ENCODE assay signal across 24 mouse cellular contexts in genomic region chr3:96056031-96056430, GRCm38 (mm10). TPM values are rescaled to one million over a fixed set of nuclear protein-coding genes. Genes with fewer than 3 reads are reported as not detected.
DNase-seq lines count a peak whose midpoint lies in the region; ATAC-seq and TF ChIP-seq lines count a peak whose summit lies in the region.
"Had no signal": no experiment of that assay in that cellular context is flagged by ENCODE, and none has a peak within 500 bp of the region (broad histone marks: within the 10 kb centered on the region; RNA-seq: fewer than 3 reads in every experiment).

No protein-coding gene starts in this region.

- no peaks in the 10 kb centered on the region for H3K27me3 ChIP-seq in embryonic facial prominence, embryonic 13.5 days
- H3K27me3 ChIP-seq in embryonic facial prominence, embryonic 10.5 days (replicated peaks; ENCODE audit: low read depth, poor library complexity, severe bottlenecking): no peaks in the 10 kb centered on the region
- no peaks in the 10 kb centered on the region for H3K27me3 ChIP-seq in hindbrain, embryonic 13.5 days
- no peaks in the 10 kb centered on the region for H3K27me3 ChIP-seq in hindbrain, embryonic 14.5 days (ENCODE audit: control insufficient read depth, insufficient read depth, low read length)
- H3K27me3 ChIP-seq in liver, embryonic 12.5 days (replicated peaks): no peaks in the 10 kb centered on the region
- H3K27me3 ChIP-seq in liver, postnatal 0 days (ENCODE audit: insufficient read depth, low read length): no peaks in the 10 kb centered on the region
- H3K27me3 ChIP-seq: embryonic facial prominence, embryonic 15.5 days; forebrain, embryonic 12.5 days; heart, embryonic 12.5 days; hindbrain, embryonic 12.5 days; Patski had no signal

- peaks cover 15% of the 10 kb centered on the region; the same call in 1 of the 2 replicates for H3K36me3 ChIP-seq in embryonic facial prominence, embryonic 13.5 days
- peaks cover 11% of the 10 kb centered on the region; the same call in 1 of the 2 replicates for H3K36me3 ChIP-seq in embryonic facial prominence, embryonic 10.5 days (replicated peaks)
- peaks cover 18% of the 10 kb centered on the region for H3K36me3 ChIP-seq in hindbrain, embryonic 13.5 days
- peaks cover 25% of the 10 kb centered on the region for H3K36me3 ChIP-seq in hindbrain, embryonic 14.5 days (replicated peaks; ENCODE audit: control insufficient read depth, insufficient read depth)
- peaks cover 16% of the 10 kb centered on the region for H3K36me3 ChIP-seq in liver, embryonic 12.5 days
- H3K36me3 ChIP-seq in liver, postnatal 0 days (replicated peaks; ENCODE audit: insufficient read depth, low read length): no peaks in the 10 kb centered on the region; the same call in 1 of the 2 replicates

- no peak overlapping the region for H3K4me3 ChIP-seq in embryonic facial prominence, embryonic 13.5 days
- H3K4me3 ChIP-seq in embryonic facial prominence, embryonic 10.5 days: no peak overlapping the region
- H3K4me3 ChIP-seq in hindbrain, embryonic 13.5 days: no peak overlapping the region
- no peak overlapping the region for H3K4me3 ChIP-seq in hindbrain, embryonic 14.5 days (replicated peaks; ENCODE audit: low read length)
- no peak overlapping the region for H3K4me3 ChIP-seq in liver, embryonic 12.5 days
- H3K4me3 ChIP-seq in liver, postnatal 0 days (ENCODE audit: low read depth, low read length): no peak overlapping the region
- H3K4me3 ChIP-seq: forebrain, embryonic 12.5 days; heart, adult 2 months; heart, embryonic 12.5 days; hindbrain, embryonic 12.5 days had no signal

- no peak overlapping the region for H3K4me2 ChIP-seq in embryonic facial prominence, embryonic 13.5 days
- 0 out of 2 replicates have a peak overlapping the region, but pooled peaks have one; percentile 86 for H3K4me2 ChIP-seq in hindbrain, embryonic 13.5 days
- H3K4me2 ChIP-seq in hindbrain, embryonic 14.5 days (replicated peaks): no peak overlapping the region
- 0 out of 2 replicates have a peak overlapping the region, but pooled peaks have one; percentile 85 for H3K4me2 ChIP-seq in liver, embryonic 12.5 days
- H3K4me2 ChIP-seq in liver, postnatal 0 days (ENCODE audit: low read depth, low read length): no peak overlapping the region
- H3K4me2 ChIP-seq: embryonic facial prominence, embryonic 15.5 days; forebrain, embryonic 12.5 days had no signal

- peak overlapping the region; percentile 21; the same call in 1 of the 2 replicates for H3K9ac ChIP-seq in embryonic facial prominence, embryonic 13.5 days
- no peak overlapping the region for H3K9ac ChIP-seq in hindbrain, embryonic 13.5 days
- H3K9ac ChIP-seq in hindbrain, embryonic 14.5 days: no peak overlapping the region
- H3K9ac ChIP-seq in liver, embryonic 12.5 days: no peak overlapping the region
- no peak overlapping the region for H3K9ac ChIP-seq in liver, postnatal 0 days (replicated peaks)
- H3K9ac ChIP-seq: embryonic facial prominence, embryonic 15.5 days; forebrain, embryonic 12.5 days; heart, embryonic 12.5 days; hindbrain, embryonic 12.5 days had no signal

- WGBS in embryonic facial prominence, embryonic 13.5 days: 87% methylated on average over 4 of the region's 4 CpGs
- 87% methylated on average over 4 of the region's 4 CpGs for WGBS in embryonic facial prominence, embryonic 10.5 days
- WGBS in hindbrain, embryonic 13.5 days: 79% methylated on average over 4 of the region's 4 CpGs
- 89% methylated on average over 4 of the region's 4 CpGs for WGBS in hindbrain, embryonic 14.5 days
- WGBS in liver, embryonic 12.5 days (ENCODE audit: insufficient replicate concordance): 78% methylated on average over 4 of the region's 4 CpGs
- 75% methylated on average over 4 of the region's 4 CpGs for WGBS in liver, postnatal 0 days (ENCODE audit: insufficient replicate concordance)

- TF ChIP-seq CTCF in liver, postnatal 0 days (IDR thresholded peaks at IDR 0.05; ENCODE audit: low read depth): no peak

- TF ChIP-seq EP300 in liver, postnatal 0 days (IDR thresholded peaks at IDR 0.05; ENCODE audit: low read depth): no peak

- no peaks in the 10 kb centered on the region for H3K9me3 ChIP-seq in embryonic facial prominence, embryonic 13.5 days
- no peaks in the 10 kb centered on the region for H3K9me3 ChIP-seq in embryonic facial prominence, embryonic 10.5 days
- H3K9me3 ChIP-seq in hindbrain, embryonic 13.5 days: no peaks in the 10 kb centered on the region
- no peaks in the 10 kb centered on the region for H3K9me3 ChIP-seq in hindbrain, embryonic 14.5 days (ENCODE audit: control insufficient read depth, low read length)
- no peaks in the 10 kb centered on the region for H3K9me3 ChIP-seq in liver, embryonic 12.5 days (replicated peaks)
- no peaks in the 10 kb centered on the region for H3K9me3 ChIP-seq in liver, postnatal 0 days (ENCODE audit: low read length)
- H3K9me3 ChIP-seq: embryonic facial prominence, embryonic 15.5 days; forebrain, embryonic 12.5 days; heart, embryonic 12.5 days; hindbrain, embryonic 12.5 days had no signal

- no peak for ATAC-seq in embryonic facial prominence, embryonic 13.5 days (ENCODE audit: insufficient number of reproducible peaks, insufficient read depth, low FRiP score, low TSS enrichment, low read depth)
- no peak for ATAC-seq in hindbrain, embryonic 13.5 days (ENCODE audit: low FRiP score)
- no peak for ATAC-seq in hindbrain, embryonic 14.5 days (ENCODE audit: low FRiP score)
- ATAC-seq in liver, embryonic 12.5 days: no peak
- ATAC-seq in liver, postnatal 0 days: no peak
- ATAC-seq: activated CD4-positive, CD25-positive, alpha-beta regulatory T cell, adult 4 months; CD4-positive, CD25-positive, alpha-beta regulatory T cell, adult 4 months; forebrain, embryonic 16.5 days; Patski had no signal

- H3K27ac ChIP-seq in embryonic facial prominence, embryonic 13.5 days: no peak overlapping the region
- H3K27ac ChIP-seq in embryonic facial prominence, embryonic 10.5 days (replicated peaks): no peak overlapping the region
- H3K27ac ChIP-seq in hindbrain, embryonic 13.5 days: no peak overlapping the region
- no peak overlapping the region for H3K27ac ChIP-seq in hindbrain, embryonic 14.5 days
- H3K27ac ChIP-seq in liver, embryonic 12.5 days: no peak overlapping the region
- H3K27ac ChIP-seq in liver, postnatal 0 days (ENCODE audit: low read depth): no peak overlapping the region
- H3K27ac ChIP-seq: embryonic facial prominence, embryonic 15.5 days; forebrain, embryonic 12.5 days; heart, adult 2 months; hindbrain, embryonic 12.5 days had no signal

- no peak for DNase-seq in embryonic facial prominence, embryonic 10.5 days (ENCODE audit: low spot score)
- no peak for DNase-seq in hindbrain, embryonic 14.5 days (ENCODE audit: low spot score)
- no peak for DNase-seq in liver, postnatal 0 days
- no peak for DNase-seq in kidney, adult 11 months
- DNase-seq: adrenal gland, adult 2 months; adrenal gland, postnatal 25 days; B cell, adult 2 months; cerebellum, adult 18-20 months; cerebellum, adult 9-11 months; cerebellum, postnatal 36 days; gastrocnemius, postnatal 10 days; heart, adult 2 months; heart, postnatal 36 days had no signal

- peaks cover 14% of the 10 kb centered on the region for H3K4me1 ChIP-seq in embryonic facial prominence, embryonic 13.5 days
- H3K4me1 ChIP-seq in embryonic facial prominence, embryonic 10.5 days: peaks cover 17% of the 10 kb centered on the region
- H3K4me1 ChIP-seq in hindbrain, embryonic 13.5 days (replicated peaks): peaks cover 22% of the 10 kb centered on the region
- peaks cover 14% of the 10 kb centered on the region for H3K4me1 ChIP-seq in hindbrain, embryonic 14.5 days (replicated peaks; ENCODE audit: control insufficient read depth, insufficient read depth, low read length)
- peaks cover 15% of the 10 kb centered on the region for H3K4me1 ChIP-seq in liver, embryonic 12.5 days
- H3K4me1 ChIP-seq in liver, postnatal 0 days (ENCODE audit: insufficient read depth): peaks cover 2% of the 10 kb centered on the region; the same call in 1 of the 2 replicates

RNA-seq across cellular contexts. Expression of gene Vps45, which starts 2.2 kb away (rescaled TPM):
- 41.1 and 55.4 TPM in 2 replicates for polyA plus RNA-seq in embryonic facial prominence, embryonic 13.5 days (2015; fragmentation: Nextera tagmentation; extraction: Ambion mirVana)
- 22.4 and 26.5 TPM in 2 replicates for polyA plus RNA-seq in embryonic facial prominence, embryonic 10.5 days (2016; fragmentation: Nextera tagmentation; extraction: Ambion mirVana)
- polyA plus RNA-seq in hindbrain, embryonic 13.5 days (2015; fragmentation: Nextera tagmentation; extraction: Ambion mirVana): 62.9 and 64.0 TPM in 2 replicates
- 44.8 and 46.8 TPM in 2 replicates for polyA plus RNA-seq in hindbrain, embryonic 14.5 days (2014; fragmentation: Nextera tagmentation; extraction: Ambion mirVana)
- 17.6 and 18.6 TPM in 2 replicates for polyA plus RNA-seq in liver, embryonic 12.5 days (2016; fragmentation: Nextera tagmentation; extraction: Ambion mirVana)
- 11.3 and 12.5 TPM in 2 replicates for polyA plus RNA-seq in liver, postnatal 0 days (2015; fragmentation: Nextera tagmentation; extraction: Ambion mirVana)

RNA-seq across cellular contexts. Expression of gene Otud7b, which starts 48.3 kb away (rescaled TPM):
- 20.8 and 23.8 TPM in 2 replicates for polyA plus RNA-seq in embryonic facial prominence, embryonic 13.5 days (2015; fragmentation: Nextera tagmentation; extraction: Ambion mirVana)
- 20.8 and 21.7 TPM in 2 replicates for polyA plus RNA-seq in embryonic facial prominence, embryonic 10.5 days (2016; fragmentation: Nextera tagmentation; extraction: Ambion mirVana)
- polyA plus RNA-seq in hindbrain, embryonic 13.5 days (2015; fragmentation: Nextera tagmentation; extraction: Ambion mirVana): 11.0 and 13.6 TPM in 2 replicates
- 7.1 and 7.9 TPM in 2 replicates for polyA plus RNA-seq in hindbrain, embryonic 14.5 days (2014; fragmentation: Nextera tagmentation; extraction: Ambion mirVana)
- 10.8 and 12.7 TPM in 2 replicates for polyA plus RNA-seq in liver, embryonic 12.5 days (2016; fragmentation: Nextera tagmentation; extraction: Ambion mirVana)
- polyA plus RNA-seq in liver, postnatal 0 days (2015; fragmentation: Nextera tagmentation; extraction: Ambion mirVana): 7.4 and 7.9 TPM in 2 replicates

Comparison
In these comparisons a context has a peak if more than half of its experiments do, and no peak if none do; other contexts are left out.
1. H3K4me2 ChIP-seq: peak in hindbrain, embryonic 13.5 days (single experiment) and liver, embryonic 12.5 days (single experiment); none in embryonic facial prominence, embryonic 13.5 days (single experiment), hindbrain, embryonic 14.5 days (single experiment) and liver, postnatal 0 days (single experiment).